Mouse (Mus musculus): Measurements from ENCODE around the gene Ankrd28. TPM values are rescaled to one million over a fixed set of nuclear protein-coding genes. Genes with fewer than 3 reads are reported as not detected.

Gene Ankrd28
- total RNA-seq, 2 experiments from 2014 or later, result 46.5 to 57.0 TPM

DNA sequence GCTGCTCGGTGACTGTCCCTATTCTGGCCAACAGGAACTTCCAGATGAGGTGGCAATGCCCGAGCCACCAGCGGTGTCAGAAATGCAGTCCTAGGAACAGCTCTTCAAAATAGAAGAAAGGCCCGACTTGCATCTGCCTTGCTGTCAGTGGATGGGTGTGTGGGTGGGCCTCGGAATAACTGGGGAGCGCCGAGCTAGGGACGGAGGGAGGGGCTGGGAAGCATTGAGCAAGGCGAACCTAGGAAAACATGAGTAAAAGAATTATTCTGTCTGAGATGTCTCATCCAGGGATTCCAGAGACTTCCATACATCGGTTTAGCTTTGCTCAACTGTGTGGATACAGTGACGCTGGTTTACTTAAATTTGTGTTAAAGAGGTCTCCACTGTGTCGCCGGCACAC, 162.1 kb downstream of the Ankrd28 start:
- no peak for DNase-seq (ENCODE audit: extremely low spot score in 1 of 2, low spot score in 1 of 2)

- no peak for DNase-seq (ENCODE audit: extremely low spot score in 1 of 2, low spot score in 1 of 2)
Observed at GRCm38 (mm10) chr14:31667741-31668140, 162.7 kb downstream of the Ankrd28 start.

- no peak for DNase-seq (ENCODE audit: extremely low spot score in 1 of 2, low spot score in 1 of 2)
Observed at GRCm38 (mm10) chr14:31666931-31667705, 163.3 kb downstream of the Ankrd28 start.

DNA sequence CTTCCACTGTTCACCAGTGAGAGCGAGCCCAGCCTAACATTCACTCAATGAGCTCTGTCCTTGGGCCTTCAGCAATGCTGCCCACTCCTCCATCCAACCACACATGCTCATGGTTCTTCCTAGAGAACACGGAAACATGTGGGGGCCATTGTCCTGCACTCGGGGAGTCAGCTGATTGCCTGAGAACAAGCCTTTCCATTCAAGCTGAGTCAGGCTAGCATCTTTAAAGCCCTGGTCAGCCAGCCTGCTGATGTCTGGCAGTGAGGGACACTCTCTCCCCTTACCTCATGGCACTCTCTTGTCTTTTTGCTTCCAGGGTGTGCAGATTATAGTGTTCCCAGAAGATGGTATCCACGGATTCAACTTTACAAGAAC, 164.9 kb downstream of the Ankrd28 start:
- DNase-seq (ENCODE audit: extremely low spot score in 1 of 2, low spot score in 1 of 2), result no peak

DNA sequence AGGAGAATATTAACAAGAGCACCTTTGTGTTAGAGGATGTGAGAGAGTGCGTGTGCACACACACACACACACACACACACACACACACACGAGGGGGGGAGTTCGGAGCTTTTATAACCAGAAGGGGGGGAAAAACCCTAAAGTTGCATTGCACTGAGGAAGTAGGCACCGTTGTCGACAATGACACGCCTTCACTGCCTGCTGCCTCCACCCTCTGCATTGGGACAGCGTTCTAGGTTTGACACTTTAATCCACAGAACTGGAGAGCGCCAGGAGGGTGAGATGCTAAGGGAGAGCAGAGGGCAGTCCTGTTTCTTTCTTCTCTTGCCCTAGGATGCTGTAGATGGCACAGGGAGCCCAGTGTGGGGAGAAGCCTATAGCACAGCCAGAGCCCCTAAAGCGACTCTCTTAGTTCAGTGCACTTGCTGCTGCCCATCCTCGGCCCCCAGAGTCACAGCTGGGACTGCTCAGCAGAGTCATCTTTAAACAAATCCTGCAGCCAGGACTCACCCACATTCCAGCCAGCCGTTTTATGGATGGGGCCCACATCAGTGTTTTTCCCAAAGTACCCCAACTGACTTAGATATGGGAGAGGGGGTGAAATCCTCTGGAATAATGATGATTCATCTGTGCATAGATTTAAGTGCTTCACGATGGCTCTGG, 165.4 kb downstream of the Ankrd28 start:
- no peak for DNase-seq (ENCODE audit: extremely low spot score in 1 of 2, low spot score in 1 of 2)

GRCm38 (mm10) chr14:31664100-31664902, 166.2 kb downstream of the Ankrd28 start:
- no peak for DNase-seq (ENCODE audit: extremely low spot score in 1 of 2, low spot score in 1 of 2)

DNA sequence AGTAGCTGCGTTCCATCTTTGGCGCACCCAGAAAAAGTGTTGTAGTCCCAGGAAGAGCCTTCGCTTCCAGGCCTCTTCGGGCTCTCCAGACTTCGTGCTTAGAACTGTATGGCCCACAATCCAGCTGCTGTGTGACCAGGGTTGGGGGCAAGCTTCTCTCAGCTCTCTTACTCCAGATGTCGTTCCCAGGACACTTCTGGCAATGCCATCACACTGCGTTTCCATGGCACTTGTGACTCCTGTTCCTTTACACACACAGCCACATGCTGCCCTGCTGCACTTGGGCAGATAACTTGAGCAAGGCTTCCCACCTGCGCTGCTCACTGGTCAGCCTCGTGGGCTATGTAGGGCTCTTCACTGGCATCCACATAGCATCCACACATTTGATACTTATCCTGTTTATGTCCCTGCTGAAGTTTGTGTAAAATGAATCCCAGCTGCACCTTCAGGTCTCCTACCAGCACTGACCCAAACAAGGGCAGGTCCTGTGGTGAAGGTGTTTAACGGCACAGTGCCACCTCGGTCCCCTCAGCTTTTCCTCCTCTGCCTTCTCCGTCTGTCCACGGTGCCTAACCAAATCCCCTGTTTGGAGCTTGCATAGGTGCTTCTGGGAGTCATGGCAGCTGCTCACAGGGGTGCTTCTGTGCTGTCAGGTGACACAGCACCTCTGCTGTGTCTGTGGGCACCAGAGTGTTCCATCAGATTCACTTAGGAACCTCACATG, 166.9 kb downstream of the Ankrd28 start:
- DNase-seq (ENCODE audit: extremely low spot score in 1 of 2, low spot score in 1 of 2), result no peak

DNA sequence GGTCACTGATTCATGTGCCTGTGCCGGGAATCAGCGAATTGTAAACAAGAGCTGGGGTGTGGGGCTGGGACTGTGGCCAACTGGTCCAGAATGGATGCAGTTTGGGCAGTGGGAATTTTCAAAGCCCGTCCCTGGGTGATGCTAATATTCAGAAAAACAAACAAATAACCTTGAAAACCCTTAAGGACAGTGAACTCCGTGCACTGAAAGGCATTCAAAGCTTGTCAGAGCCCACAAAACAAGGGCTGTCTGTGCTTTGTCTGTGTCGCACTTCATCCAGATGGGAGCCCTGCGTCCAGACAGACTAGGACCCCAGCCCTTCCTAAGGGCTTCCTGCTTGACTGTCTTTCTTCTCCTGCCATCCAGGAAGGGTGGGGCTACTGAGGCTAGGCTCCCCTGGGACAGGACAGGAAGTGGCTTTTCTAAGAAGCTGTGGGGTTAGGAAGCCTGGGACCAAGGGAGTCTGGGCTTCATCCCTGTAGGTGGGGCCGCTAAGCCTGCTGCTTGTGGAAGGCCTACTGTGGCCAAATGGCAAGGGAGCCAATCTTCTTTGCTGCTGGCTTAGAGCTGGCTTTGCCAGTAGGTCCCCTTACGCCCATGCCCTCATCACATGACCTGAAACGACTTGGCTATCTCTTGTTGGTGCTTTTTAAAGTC, 167.8 kb downstream of the Ankrd28 start:
- DNase-seq (ENCODE audit: extremely low spot score in 1 of 2, low spot score in 1 of 2), result peak in 1 of 2 experiments; percentile 34

DNA sequence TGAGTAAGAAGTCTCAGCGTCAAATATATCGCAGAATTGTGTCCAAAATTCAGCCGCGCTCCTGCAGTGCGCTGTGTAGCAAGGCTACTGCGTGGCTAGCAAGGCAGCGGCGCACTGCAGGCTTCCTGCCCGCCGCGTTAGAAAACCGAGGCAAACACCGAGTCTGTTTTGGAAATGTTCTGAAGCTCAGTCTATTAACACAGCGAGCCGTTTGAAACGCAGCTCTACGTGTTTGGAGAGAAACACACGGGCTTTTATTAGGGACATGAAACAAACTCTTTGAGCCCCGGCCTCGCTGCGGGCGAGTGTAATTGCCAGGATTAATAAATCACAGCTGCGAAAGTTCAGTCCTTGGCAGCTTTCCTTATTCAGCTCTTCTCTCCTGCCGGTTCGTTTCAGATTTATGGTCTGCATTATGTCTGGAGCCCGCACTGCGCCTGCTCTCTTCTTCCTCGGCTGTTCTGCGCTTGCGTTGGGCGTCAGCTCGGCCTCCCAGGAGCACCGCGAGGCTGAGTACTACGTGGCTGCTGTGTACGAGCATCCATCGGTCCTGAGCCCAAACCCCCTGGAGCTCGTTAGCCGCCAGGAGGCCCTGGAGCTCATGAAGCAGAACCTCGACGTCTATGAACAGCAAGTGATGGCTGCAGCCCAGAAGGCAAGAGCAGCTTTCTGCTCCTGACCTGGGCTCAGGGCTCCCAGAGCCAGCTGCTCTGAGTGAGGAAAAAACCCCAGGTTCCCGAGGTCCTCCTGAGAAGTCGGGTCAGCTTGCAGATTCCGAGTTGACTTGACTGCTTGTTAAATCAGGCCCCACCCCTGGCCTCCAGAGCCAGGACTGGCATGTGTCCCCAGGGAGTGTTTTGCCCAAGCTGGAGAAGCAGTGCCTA, 168.5 kb downstream of the Ankrd28 start:
- DNase-seq (ENCODE audit: extremely low spot score in 1 of 2, low spot score in 1 of 2), result peak; percentile 75 to 78

DNA sequence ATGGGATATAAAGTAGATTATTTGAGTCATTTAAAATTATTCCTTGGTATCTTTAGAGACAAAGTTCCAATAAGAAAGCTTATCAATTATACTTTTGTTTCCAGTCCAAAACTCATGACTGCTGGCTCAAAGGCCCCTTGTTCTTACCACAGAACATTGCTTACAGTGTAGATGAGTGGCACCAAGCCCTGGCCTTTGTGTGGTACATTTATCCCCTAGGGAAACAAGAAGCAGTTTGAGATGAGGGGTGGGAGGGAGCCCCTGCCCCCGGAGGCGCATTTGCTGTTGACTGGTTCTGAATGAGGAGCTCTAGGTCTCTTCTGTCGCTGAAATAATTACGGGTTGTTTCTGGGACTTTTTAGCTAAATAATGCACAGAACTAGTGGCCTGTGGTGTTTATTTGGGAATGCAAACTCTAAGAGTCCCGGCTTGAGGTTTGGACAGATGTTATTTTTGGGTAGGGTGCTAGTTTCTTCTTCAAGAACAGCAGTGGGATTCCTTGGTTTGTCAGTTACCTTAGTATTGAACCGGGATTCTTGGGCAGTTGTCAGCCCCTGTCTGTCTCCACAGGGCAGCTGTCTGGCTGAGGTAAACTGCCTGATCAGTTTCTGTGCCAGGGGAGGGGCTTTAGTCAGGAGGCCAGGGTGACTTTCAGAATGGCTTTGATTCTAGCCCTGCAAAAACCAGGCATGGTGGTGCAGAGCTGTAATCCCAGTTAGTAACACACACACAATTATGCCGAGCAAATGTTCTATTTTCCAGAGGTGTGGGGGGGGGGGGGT, 169.9 kb downstream of the Ankrd28 start:
- no peak for DNase-seq (ENCODE audit: extremely low spot score in 1 of 2, low spot score in 1 of 2)

- no peak for DNase-seq (ENCODE audit: extremely low spot score in 1 of 2, low spot score in 1 of 2)
Observed at GRCm38 (mm10) chr14:31659501-31660181, 170.8 kb downstream of the Ankrd28 start.

DNA sequence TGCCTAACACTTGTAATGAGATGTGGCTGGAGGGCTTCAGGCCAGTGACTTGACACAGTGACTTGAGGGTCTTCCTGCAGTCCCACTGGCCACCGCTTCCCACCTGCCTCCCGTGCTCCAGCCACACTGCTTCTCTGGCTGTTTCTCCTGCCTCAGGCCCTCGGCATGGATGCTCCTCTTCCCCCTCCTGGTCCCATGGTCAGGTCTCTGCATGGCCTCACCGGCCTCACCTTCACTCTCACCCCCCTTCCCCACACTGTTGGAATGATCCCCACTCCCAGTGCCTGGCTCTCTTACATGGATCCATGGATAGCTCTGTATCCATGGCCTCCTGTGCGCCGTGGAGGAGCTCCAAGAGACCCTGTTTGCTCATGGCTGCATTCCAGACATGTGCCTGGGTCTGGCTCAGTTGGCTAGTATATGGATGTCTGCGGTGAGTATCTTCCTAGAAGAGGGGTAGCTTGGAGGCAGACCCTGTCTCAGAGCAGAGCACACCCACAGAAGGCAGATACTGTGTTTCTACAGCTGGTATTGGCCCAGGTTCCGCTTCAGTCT, 172.2 kb downstream of the Ankrd28 start:
- DNase-seq (ENCODE audit: extremely low spot score in 1 of 2, low spot score in 1 of 2), result no peak

- DNase-seq (ENCODE audit: extremely low spot score in 1 of 2, low spot score in 1 of 2), result peak; percentile 65 to 82
Observed at GRCm38 (mm10) chr14:31656857-31657645, 173.4 kb downstream of the Ankrd28 start.

GRCm38 (mm10) chr14:31656386-31656785, 174.1 kb downstream of the Ankrd28 start:
- no peak for DNase-seq (ENCODE audit: extremely low spot score in 1 of 2, low spot score in 1 of 2)

DNA sequence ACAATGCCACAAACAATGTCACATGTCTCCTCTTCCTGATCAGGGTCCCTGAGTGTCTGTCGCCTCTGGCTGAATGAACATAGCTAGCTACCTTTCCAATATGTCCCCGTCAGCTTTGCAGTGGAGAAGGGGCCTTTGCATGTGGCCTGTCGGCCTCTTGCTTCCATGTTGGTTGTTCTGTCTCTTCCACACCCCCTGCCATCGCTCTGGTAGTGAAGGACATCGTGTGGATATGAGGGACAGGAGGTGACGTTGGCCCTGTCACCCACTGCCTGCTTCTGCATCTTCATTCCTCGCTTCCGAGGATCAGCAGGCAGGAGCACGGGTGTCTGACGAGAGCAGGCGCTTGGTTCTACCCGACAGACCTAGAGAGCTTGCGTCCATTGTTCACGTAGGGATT, 175.0 kb downstream of the Ankrd28 start:
- DNase-seq (ENCODE audit: extremely low spot score in 1 of 2, low spot score in 1 of 2), result no peak

DNA sequence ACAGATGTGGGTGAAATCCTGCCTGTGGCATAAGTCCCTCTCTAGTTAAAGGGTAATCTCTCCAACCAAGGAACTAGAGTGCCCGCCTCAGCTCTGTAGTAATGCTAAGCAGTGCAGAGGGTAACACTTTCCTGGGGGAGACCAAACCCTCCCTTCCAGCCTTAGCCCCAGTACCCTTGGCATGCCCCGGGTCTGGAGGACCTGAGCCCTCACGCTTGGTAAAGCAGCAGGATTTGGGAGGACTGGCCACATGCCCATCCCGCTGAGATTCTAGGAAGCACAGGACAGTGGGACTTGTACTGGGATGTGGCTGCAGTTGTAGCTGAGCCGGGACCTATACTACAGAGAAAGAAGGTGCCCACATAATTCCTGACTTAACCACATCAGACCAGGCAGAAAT, 175.6 kb downstream of the Ankrd28 start:
- no peak for DNase-seq (ENCODE audit: extremely low spot score in 1 of 2, low spot score in 1 of 2)

All from layer of hippocampus, postnatal 25 days (tissue).